9 mouse cellular contexts compared by ENCODE assay signal in the genomic region with DNA sequence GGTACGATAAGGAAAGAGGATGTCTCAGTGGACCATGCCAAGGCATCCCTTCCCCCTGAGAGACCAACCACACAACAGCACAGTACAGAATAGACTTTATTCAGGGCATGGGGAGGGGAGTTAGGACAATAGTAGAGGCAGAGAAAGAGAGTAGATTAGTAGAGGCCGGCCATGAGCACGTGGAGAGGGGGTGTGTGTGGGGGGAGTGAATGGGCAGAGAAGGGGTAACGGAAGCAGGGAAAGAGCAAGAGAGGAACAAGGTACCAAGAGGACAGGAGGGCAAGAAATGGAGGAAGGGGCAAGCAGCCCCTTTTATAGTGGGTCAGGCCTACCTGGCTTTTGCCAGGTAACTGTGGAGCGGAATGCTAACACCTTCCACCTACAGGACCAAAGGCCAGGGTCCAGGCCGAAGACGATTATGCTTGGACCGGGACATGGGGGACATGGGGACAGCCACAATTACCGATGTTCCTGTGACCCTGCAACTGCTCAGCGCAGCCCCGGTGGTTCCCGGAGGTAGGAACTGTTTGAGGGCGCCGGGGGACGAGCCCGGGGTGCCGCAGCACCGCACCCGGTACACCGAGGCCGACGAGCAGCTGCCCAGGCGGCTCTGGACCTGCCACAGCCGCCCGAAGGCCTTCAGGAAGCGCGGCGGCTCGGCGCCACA. TPM values are rescaled to one million over a fixed set of nuclear protein-coding genes. Genes with fewer than 3 reads are reported as not detected.
DNase-seq lines count a peak whose midpoint lies in the region; ATAC-seq and TF ChIP-seq lines count a peak whose summit lies in the region.
"Had no signal": no experiment of that assay in that cellular context is flagged by ENCODE, and none has a peak within 500 bp of the region (broad histone marks: within the 10 kb centered on the region; RNA-seq: fewer than 3 reads in every experiment).

No protein-coding gene starts in this region.

- no peak for TF ChIP-seq EP300 in heart, postnatal 0 days (IDR thresholded peaks at IDR 0.05; ENCODE audit: low read depth)
- TF ChIP-seq EP300 in ES-Bruce4 (IDR thresholded peaks at IDR 0.05; ENCODE audit: insufficient read depth, low read depth, low read length), result no peak

- no peak for TF ChIP-seq POLR2A in ES-Bruce4 (IDR thresholded peaks at IDR 0.05; ENCODE audit: insufficient read depth, low read length)

- H3K4me3 ChIP-seq in heart, postnatal 0 days (ENCODE audit: low read depth, low read length), result peak overlapping the region; percentile 59
- peak overlapping the region; percentile 95 for H3K4me3 ChIP-seq in ES-Bruce4 (ENCODE audit: low read depth, low read length)
- peak overlapping the region; percentile 78 for H3K4me3 ChIP-seq in forebrain, embryonic 12.5 days (replicated peaks)
- peak overlapping the region; percentile 65 for H3K4me3 ChIP-seq in liver, embryonic 13.5 days (replicated peaks)

- DNase-seq in heart, postnatal 0 days (ENCODE audit: low spot score), result no peak
- DNase-seq in heart, adult 18-20 months, result no peak
- no peak for DNase-seq in liver, embryonic 13.5 days
- peak; percentile 24 for DNase-seq in testis, postnatal 14 days (ENCODE audit: low spot score)
- no peak for DNase-seq in urinary bladder, postnatal 10 days (ENCODE audit: low spot score)
- no peak for DNase-seq in cerebellum, postnatal 36 days

- ATAC-seq in heart, postnatal 0 days (ENCODE audit: insufficient read depth, low read depth), result peak; percentile 76; the same call in 1 of the 2 replicates
- peak; percentile 30; the same call in 1 of the 2 replicates for ATAC-seq in forebrain, embryonic 12.5 days (ENCODE audit: low FRiP score)
- no peak for ATAC-seq in liver, embryonic 13.5 days (ENCODE audit: low read depth)

- peak overlapping the region; percentile 61 for H3K9ac ChIP-seq in heart, postnatal 0 days (replicated peaks; ENCODE audit: low read depth, low read length)
- H3K9ac ChIP-seq in ES-Bruce4 (ENCODE audit: low read depth, poor library complexity, severe bottlenecking), result peak overlapping the region; percentile 87
- H3K9ac ChIP-seq in forebrain, embryonic 12.5 days, result peak overlapping the region; percentile 81
- peak overlapping the region; percentile 67 for H3K9ac ChIP-seq in liver, embryonic 13.5 days

- H3K9me3 ChIP-seq in heart, postnatal 0 days (replicated peaks; ENCODE audit: control insufficient read depth, low read length), result no peaks in the 10 kb centered on the region
- no peaks in the 10 kb centered on the region for H3K9me3 ChIP-seq in ES-Bruce4 (replicated peaks; ENCODE audit: control insufficient read depth, insufficient read depth, low read length, poor library complexity, severe bottlenecking)
- H3K9me3 ChIP-seq in forebrain, embryonic 12.5 days, result no peaks in the 10 kb centered on the region
- H3K9me3 ChIP-seq in liver, embryonic 13.5 days (replicated peaks), result no peaks in the 10 kb centered on the region

- peak overlapping the region; percentile 70 for H3K4me2 ChIP-seq in heart, postnatal 0 days (ENCODE audit: low read depth, low read length)
- peak overlapping the region; percentile 78 for H3K4me2 ChIP-seq in forebrain, embryonic 12.5 days
- peak overlapping the region; percentile 69 for H3K4me2 ChIP-seq in liver, embryonic 13.5 days

- peak overlapping the region; percentile 54; the same call in 1 of the 2 replicates for H3K27ac ChIP-seq in heart, postnatal 0 days (ENCODE audit: low read depth)
- H3K27ac ChIP-seq in ES-Bruce4 (ENCODE audit: insufficient read depth, low read length), result no peak overlapping the region
- H3K27ac ChIP-seq in forebrain, embryonic 12.5 days, result 0 out of 2 replicates have a peak overlapping the region, but pooled peaks have one; percentile 13
- no peak overlapping the region for H3K27ac ChIP-seq in liver, embryonic 13.5 days

- 26% methylated on average over 30 of the region's 30 CpGs for WGBS in heart, postnatal 0 days
- WGBS in forebrain, embryonic 12.5 days, result 28% methylated on average over 30 of the region's 30 CpGs
- WGBS in liver, embryonic 13.5 days (ENCODE audit: insufficient replicate concordance), result 28% methylated on average over 30 of the region's 30 CpGs

- no peaks in the 10 kb centered on the region for H3K27me3 ChIP-seq in heart, postnatal 0 days (ENCODE audit: control insufficient read depth, insufficient read depth, low read length)
- no peaks in the 10 kb centered on the region for H3K27me3 ChIP-seq in ES-Bruce4 (ENCODE audit: control insufficient read depth, insufficient read depth, low read length, poor library complexity, severe bottlenecking)
- H3K27me3 ChIP-seq in forebrain, embryonic 12.5 days, result peaks cover 11% of the 10 kb centered on the region; the same call in 1 of the 2 replicates
- no peaks in the 10 kb centered on the region for H3K27me3 ChIP-seq in liver, embryonic 13.5 days

- no peaks in the 10 kb centered on the region for H3K36me3 ChIP-seq in heart, postnatal 0 days (replicated peaks; ENCODE audit: control insufficient read depth, insufficient read depth, low read length)
- H3K36me3 ChIP-seq in ES-Bruce4 (ENCODE audit: control insufficient read depth, insufficient read depth, low read length, poor library complexity, severe bottlenecking), result no peaks in the 10 kb centered on the region
- H3K36me3 ChIP-seq in forebrain, embryonic 12.5 days (replicated peaks), result no peaks in the 10 kb centered on the region
- no peaks in the 10 kb centered on the region for H3K36me3 ChIP-seq in liver, embryonic 13.5 days

- no peaks in the 10 kb centered on the region for H3K4me1 ChIP-seq in heart, postnatal 0 days (ENCODE audit: control insufficient read depth, insufficient read depth)
- H3K4me1 ChIP-seq in ES-Bruce4 (ENCODE audit: control insufficient read depth, insufficient read depth, low read length), result no peaks in the 10 kb centered on the region
- peaks cover 7% of the 10 kb centered on the region for H3K4me1 ChIP-seq in forebrain, embryonic 12.5 days
- H3K4me1 ChIP-seq in liver, embryonic 13.5 days (replicated peaks), result peaks cover 5% of the 10 kb centered on the region; the same call in 1 of the 2 replicates

- no peak for TF ChIP-seq CTCF in heart, postnatal 0 days (IDR thresholded peaks at IDR 0.05; ENCODE audit: low read depth)
- no peak for TF ChIP-seq CTCF in ES-Bruce4 (IDR thresholded peaks at IDR 0.05; ENCODE audit: low read depth, low read length)

RNA-seq across cellular contexts. Expression of a gene that starts 22.1 kb away (rescaled TPM):
- total RNA-seq in heart, postnatal 0 days (2014; rRNA removed; ENCODE audit: low replicate concordance), result not detected in 2 replicates
- polyA plus RNA-seq in heart, postnatal 0 days (2015; fragmentation: Nextera tagmentation; extraction: Ambion mirVana), result 0.08 and 0.12 TPM in 2 replicates
- total RNA-seq in heart, adult 18-20 months (2021), result under 1 TPM in 1 of 2 experiments, not detected in 1; 0.15 TPM
- polyA plus RNA-seq in ES-Bruce4 (2011; ENCODE audit: insufficient read depth, insufficient read length, low read depth, missing spikeins), result not detected in 2 replicates
- polyA plus RNA-seq in forebrain, embryonic 12.5 days (2016; fragmentation: Nextera tagmentation; extraction: Ambion mirVana), result 0.08 TPM in 1 of 2 replicates, not detected in the other
- polyA plus RNA-seq in liver, embryonic 13.5 days (2015; fragmentation: Nextera tagmentation; extraction: Ambion mirVana), result 0.14 and 0.20 TPM in 2 replicates
- total RNA-seq: left cerebral cortex, postnatal 10 days had no signal

RNA-seq across cellular contexts. Expression of a gene that starts 22.5 kb away (rescaled TPM):
- total RNA-seq in heart, postnatal 0 days (2014; rRNA removed; ENCODE audit: low replicate concordance), result not detected in 2 replicates
- polyA plus RNA-seq in heart, postnatal 0 days (2015; fragmentation: Nextera tagmentation; extraction: Ambion mirVana), result not detected in 2 replicates
- not detected for total RNA-seq in heart, adult 18-20 months (2021)
- polyA plus RNA-seq in ES-Bruce4 (2011; ENCODE audit: insufficient read depth, insufficient read length, low read depth, missing spikeins), result not detected in 2 replicates
- polyA plus RNA-seq in forebrain, embryonic 12.5 days (2016; fragmentation: Nextera tagmentation; extraction: Ambion mirVana), result not detected in 2 replicates
- not detected in 2 replicates for polyA plus RNA-seq in liver, embryonic 13.5 days (2015; fragmentation: Nextera tagmentation; extraction: Ambion mirVana)
- total RNA-seq: left cerebral cortex, postnatal 10 days had no signal

RNA-seq across cellular contexts. Expression of a gene that starts 39.8 kb away (rescaled TPM):
- total RNA-seq in heart, postnatal 0 days (2014; rRNA removed; ENCODE audit: low replicate concordance), result 10.4 and 11.2 TPM in 2 replicates
- 2.1 and 2.6 TPM in 2 replicates for polyA plus RNA-seq in heart, postnatal 0 days (2015; fragmentation: Nextera tagmentation; extraction: Ambion mirVana)
- total RNA-seq in heart, adult 18-20 months (2021), result 10 to 100 TPM; 25.5 to 26.0 TPM
- polyA plus RNA-seq in ES-Bruce4 (2011; ENCODE audit: insufficient read depth, insufficient read length, low read depth, missing spikeins), result 25.4 and 28.6 TPM in 2 replicates
- polyA plus RNA-seq in forebrain, embryonic 12.5 days (2016; fragmentation: Nextera tagmentation; extraction: Ambion mirVana), result 14.3 and 14.8 TPM in 2 replicates
- polyA plus RNA-seq in liver, embryonic 13.5 days (2015; fragmentation: Nextera tagmentation; extraction: Ambion mirVana), result 5.6 and 7.1 TPM in 2 replicates

RNA-seq across cellular contexts. Expression of a gene that starts 51.1 kb away (rescaled TPM):
- 3.9 and 7.0 TPM in 2 replicates for total RNA-seq in heart, postnatal 0 days (2014; rRNA removed; ENCODE audit: low replicate concordance)
- 2.3 and 2.9 TPM in 2 replicates for polyA plus RNA-seq in heart, postnatal 0 days (2015; fragmentation: Nextera tagmentation; extraction: Ambion mirVana)
- 10 to 100 TPM in 1 of 2 experiments, 1 to 10 TPM in 1; 8.2 to 10.7 TPM for total RNA-seq in heart, adult 18-20 months (2021)
- polyA plus RNA-seq in ES-Bruce4 (2011; ENCODE audit: insufficient read depth, insufficient read length, low read depth, missing spikeins), result 1.5 and 1.8 TPM in 2 replicates
- 5.1 TPM in 2 replicates for polyA plus RNA-seq in forebrain, embryonic 12.5 days (2016; fragmentation: Nextera tagmentation; extraction: Ambion mirVana)
- 0.83 and 1.0 TPM in 2 replicates for polyA plus RNA-seq in liver, embryonic 13.5 days (2015; fragmentation: Nextera tagmentation; extraction: Ambion mirVana)

RNA-seq across cellular contexts. Expression of a gene that starts 53.6 kb away (rescaled TPM):
- total RNA-seq in heart, postnatal 0 days (2014; rRNA removed; ENCODE audit: low replicate concordance), result not detected in 2 replicates
- 0.41 and 0.47 TPM in 2 replicates for polyA plus RNA-seq in heart, postnatal 0 days (2015; fragmentation: Nextera tagmentation; extraction: Ambion mirVana)
- not detected for total RNA-seq in heart, adult 18-20 months (2021)
- not detected in 2 replicates for polyA plus RNA-seq in ES-Bruce4 (2011; ENCODE audit: insufficient read depth, insufficient read length, low read depth, missing spikeins)
- polyA plus RNA-seq in forebrain, embryonic 12.5 days (2016; fragmentation: Nextera tagmentation; extraction: Ambion mirVana), result 1.5 and 2.1 TPM in 2 replicates
- polyA plus RNA-seq in liver, embryonic 13.5 days (2015; fragmentation: Nextera tagmentation; extraction: Ambion mirVana), result 0.31 TPM in 1 of 2 replicates, not detected in the other
- total RNA-seq: left cerebral cortex, postnatal 10 days had no signal

Comparison
In these comparisons a context has a peak if more than half of its experiments do, and no peak if none do; other contexts are left out.
1. H3K27ac ChIP-seq: peak in heart, postnatal 0 days (single experiment) and forebrain, embryonic 12.5 days (single experiment); none in ES-Bruce4 (single experiment) and liver, embryonic 13.5 days (single experiment).
2. Peak in every context shown above with its lines, with median percentiles within 50 percentile points of each other: H3K4me2 ChIP-seq, H3K4me3 ChIP-seq and H3K9ac ChIP-seq.